Mouse (Mus musculus): ENCODE measurements around the gene Hoxa13.

The Hoxa13 gene

DNA sequence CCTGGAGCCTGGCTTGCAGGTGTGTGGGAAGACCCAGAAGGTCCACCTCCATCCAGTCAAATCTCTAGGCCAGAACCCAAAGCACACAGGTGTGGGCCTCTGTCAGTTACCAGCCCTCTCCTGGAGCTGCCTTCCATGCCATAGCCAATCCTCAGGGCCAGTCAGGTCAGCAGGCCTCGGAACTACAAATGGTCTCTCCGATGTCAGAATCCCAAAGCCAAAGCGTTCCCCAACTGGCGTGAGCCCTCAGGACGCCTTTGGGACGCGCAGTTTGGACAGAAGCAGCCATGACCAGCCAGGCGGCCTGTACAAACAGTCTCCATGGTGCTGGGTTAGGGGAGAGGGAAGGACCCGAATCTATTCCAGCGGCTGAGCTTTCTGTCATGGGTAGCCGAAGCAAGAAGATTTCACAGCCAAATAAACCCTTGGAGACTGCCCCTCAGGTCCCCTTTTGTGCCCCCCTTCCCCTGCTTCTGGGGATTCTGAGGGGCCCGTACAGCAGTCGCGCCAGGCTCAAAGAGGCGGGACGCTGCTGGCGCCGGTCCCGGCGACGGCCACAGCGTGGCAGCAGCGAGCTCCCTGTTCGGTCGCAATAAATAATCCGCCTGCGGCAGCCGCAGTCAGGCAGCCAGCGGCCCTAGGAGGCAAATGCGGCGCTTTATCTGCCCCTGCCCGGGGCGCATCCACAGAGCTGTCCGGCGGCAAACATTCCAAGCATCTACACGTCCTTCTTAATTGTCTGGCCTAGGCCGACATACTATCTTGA lies 49.3 kb downstream of the Hoxa13 start:
- peak; percentile 89 for DNase-seq (ENCODE audit: low read depth, low spot score)

DNA sequence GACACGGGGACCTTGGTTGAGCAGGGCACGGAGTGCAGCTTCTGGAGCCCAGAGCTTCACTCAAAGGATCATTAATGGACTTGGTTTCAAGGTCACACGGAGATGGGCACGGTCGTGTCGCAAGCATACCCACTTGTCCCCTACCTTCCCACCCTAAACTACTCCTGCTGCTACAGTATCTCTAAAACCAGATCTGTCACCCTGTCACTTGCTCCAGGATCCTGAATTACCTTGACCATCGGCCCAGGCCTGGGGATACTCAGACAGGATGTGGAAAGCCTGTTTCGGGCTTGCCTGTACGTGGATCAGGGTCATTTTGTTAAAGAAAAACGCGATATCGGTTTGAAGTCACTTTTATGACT lies 51.0 kb downstream of the Hoxa13 start:
- no peak for DNase-seq (ENCODE audit: low read depth, low spot score)

DNA sequence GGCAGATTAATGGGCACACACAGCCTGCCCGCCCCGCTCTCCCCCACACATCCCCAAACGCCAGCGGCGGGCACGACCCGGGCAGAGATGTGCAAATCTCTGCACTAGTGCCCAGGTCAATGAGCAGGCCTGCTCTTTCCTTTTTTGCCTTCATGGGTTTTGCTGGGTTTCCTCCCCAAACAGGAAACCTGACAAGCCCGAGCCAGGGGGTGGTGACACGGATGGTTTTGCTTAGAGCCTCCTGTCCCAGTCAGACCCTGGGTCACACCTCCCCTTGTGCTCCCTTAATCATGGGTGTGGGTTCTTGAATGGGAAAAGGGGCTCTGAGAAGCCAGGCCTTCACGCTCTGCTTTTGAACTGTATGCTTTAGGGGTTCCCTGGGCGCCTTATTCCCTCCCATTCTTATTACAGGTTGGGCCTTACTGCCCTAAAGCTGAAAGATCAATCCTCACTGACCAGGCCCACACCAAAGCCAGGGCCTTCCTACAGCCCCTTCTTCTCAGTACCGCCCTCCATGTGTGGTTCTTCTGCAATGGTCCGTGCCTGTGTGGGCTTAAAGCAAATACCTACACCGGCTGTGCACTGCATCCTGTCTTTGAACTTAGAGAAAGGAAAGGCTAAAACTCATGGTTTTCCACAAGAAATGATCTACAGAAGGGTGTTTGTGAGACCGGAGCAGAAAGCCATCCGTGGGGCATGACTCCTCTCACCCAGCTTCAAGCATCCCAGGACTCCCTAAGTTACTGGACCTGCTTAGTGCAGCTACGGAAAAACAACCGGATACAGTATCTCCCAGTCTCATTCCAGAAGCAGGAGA lies 51.6 kb downstream of the Hoxa13 start:
- no peak for DNase-seq (ENCODE audit: low read depth, low spot score)

DNA sequence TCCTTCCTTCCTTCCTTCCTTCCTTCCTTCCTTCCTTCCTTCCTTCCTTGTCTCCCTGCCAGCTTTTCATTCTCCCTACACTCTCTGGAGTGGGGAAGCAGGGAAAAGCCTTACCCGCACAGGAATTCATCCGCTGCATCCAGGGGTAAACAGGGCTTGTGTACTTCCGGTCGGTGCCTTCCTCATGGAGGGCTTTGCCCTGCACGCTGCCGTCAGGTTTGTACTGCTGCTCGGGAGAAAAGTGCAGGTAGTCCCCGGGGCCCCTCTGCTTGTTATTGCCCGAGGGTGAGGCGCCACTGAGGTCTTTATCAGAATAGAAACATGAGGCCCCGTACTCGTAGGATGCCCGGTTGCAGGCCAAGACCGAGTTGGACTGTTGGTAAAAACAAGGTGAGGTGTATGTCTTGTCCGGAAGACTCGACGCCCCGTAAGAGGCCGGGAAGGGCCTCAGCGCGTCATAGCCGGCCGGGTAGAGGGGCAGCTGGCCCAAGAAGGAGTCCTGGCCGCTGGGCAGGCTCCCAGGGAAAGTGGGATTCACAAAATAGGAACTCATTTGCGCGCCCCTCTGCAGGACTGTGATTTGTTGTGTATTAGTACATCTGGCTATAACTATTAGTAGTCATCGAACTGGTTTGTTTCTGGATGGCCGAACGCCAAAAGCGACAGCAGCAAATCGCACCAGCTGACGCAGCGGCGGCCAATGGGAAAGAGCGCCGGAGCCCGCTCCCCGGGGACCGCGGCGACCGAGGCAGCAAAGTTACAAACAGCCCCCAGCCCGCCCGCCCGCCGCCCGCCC lies 52.4 kb downstream of the Hoxa13 start, which contains the start of gene Hoxa6:
Hoxa6 (minus strand) TSS at position 651 of the 796 bp plus-strand sequence.
- no peak for DNase-seq (ENCODE audit: low read depth, low spot score)
